Mouse (Mus musculus): ENCODE results near the gene Clcn1.

Gene Clcn1

DNA sequence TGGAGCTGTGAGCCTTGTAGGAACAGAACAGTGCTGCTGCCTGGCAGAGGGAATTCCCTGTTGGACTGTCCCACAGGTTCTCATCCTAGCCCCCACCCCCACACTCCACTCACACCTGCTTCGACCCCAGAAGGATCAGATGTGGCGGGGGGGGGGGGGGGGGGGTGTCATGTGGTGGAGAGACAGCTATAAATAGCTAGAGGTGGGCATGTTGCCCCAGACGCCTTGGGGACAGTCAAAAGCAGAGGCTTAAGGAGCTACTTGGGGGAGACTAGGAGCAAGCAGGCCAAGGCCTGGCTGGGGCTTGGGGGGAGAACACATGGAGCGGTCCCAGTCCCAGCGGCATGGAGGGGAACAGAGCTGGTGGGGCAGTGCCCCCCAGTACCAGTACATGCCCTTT is at the start of gene Clcn1:
Gene Clcn1 (plus strand): TSS at position 238 of the 400 bp plus-strand sequence.
- DNase-seq: no peak

DNA sequence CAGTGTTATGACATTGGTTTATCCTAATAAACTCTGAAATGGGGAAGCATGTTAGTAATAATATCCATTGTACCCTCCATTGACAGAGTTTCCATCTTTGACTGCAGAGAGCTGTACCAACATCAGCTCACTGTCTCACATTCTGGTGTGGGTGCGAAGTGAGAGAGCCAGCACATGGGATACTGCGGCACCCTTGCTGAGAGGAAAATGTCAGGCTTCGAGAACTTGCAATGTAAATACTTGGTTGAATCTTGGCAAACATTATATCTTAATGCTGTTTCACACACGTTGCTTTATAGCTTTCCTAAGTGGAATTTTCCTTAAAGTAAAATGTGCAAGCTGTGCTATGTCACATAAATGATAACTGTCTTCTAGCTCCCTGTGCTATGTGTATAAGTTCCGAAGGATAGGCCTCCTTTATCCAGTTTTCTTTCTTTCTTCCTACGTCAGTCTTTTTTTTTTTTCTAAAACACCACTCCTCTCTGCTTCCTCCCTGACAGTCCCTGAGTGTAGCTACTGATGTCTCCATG is 49.1 kb upstream of the Clcn1 start:
- no peak for DNase-seq

DNA sequence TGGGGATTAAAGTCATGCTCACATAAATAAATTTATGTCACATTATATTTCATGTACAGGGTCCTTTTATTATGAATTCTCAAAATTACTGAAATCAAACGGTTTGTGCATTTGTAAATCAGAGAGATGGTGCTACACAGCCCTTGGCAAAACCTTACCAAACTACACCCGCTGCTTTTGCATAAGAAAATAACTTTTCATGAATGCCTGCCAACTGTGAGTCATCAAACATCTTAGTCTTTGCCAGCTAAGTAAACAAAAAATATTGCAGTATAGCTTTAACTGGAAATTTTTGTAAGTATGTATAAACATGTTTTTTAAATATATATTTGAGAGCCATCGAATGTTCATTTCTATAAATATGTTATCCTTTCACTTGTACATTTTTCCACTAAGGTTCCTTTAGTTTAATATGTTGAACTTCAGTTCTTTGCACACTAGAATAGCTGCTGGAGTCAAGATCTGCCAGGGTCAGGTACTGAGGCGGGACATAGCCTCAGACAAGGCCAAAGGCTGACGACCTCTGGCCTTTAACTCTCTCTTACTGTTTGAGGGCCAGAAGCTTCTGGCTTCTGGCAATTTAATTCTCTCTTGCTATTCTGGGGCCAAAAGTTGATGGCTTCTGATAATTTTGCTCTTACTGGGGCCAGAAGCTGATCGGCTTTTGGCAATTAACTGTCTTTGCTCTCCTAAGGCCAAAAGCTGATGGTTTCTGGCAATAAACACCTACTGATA is 45.0 kb upstream of the Clcn1 start:
- DNase-seq: no peak

DNA sequence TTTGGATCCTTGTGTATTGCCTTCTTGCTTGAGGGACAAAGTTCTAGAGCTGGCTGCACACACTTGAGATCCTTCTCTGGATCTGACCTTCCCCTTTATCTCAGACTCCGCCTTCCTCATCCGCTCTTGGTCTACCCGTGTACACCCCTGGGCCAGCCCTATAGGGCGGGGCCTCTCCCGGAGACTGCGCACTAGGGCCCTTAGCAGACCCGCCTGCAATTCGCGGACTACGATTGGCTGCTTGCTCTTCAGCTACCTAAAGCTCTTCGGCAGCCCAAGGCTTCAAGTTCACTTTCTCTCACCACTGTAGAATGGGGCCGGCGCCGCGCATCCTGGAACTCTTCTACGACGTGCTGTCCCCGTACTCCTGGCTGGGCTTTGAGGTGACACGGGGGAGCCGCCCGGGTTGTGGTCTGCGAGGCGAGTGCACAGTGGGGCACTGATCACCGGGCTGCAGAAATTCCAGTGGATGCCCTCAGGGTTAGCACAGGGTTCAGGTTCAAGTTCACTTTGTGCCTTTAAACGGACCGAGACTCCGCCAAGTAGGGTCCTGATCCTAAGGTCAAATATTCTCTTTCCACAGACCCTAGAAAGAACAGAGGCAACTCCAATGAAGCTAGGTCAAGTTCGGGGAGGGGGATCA is 40.7 kb upstream of the Clcn1 start, which contains the start of gene Gstk1:
Gene Gstk1 (plus strand): TSS at position 225 of the 643 bp plus-strand sequence.
- peak; percentile 88 for DNase-seq

DNA sequence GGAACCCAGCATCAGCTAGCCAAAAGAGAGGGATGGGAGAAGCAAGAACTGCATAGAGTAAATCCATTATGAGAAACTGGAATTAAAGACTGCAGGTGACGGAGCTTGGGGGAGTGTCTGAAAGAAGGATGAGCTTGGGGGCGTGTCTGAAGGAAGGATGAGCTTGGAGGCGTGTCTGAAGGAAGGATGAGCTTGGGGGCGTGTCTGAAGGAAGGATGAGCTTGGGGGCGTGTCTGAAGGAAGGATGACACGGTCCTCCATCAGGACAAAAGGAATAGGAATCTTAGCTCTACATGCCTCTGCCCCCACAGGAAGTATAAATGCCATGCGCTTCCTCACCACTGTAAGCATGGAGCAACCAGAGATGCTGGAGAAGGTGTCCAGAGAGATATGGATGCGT is 39.3 kb upstream of the Clcn1 start:
- peak; percentile 52 for DNase-seq

DNA sequence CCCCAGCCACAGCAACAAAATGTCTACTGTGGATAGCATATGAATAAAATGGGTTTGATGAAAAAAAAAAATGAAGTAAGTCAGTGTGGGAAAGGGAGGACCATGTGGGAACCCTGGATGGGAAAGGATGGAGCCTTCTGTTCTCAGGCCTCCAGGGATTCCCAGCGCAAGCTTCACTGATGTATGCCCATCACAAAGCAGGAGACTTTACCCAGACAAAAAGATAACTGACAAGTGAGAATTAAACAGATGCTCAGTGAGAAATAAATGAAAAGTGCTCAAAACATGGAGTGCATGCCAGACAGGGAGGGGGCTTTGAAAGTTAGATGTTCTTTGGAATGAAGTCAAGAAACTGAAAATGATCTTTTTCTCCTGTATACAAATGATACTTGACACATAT is 38.5 kb upstream of the Clcn1 start:
- no peak for DNase-seq

DNA sequence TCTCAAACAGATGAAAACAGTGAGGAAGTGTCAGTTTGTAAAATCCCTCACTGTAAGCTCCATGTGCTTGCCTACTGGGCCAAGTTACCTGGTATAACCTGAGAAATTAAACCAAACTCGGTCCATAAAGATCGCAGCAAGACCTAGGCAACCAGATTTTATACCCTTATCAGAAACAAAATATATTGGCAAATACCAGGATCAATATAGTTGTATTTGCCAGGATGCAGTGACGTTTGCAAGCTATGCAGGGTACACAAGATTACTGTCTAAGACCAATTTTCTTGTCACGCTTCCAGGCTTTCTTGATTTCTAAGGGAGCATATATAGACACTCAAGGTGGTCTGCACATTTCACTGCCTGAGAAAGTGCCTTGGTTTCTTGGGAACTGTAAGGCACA is 34.7 kb upstream of the Clcn1 start:
- DNase-seq: no peak

DNA sequence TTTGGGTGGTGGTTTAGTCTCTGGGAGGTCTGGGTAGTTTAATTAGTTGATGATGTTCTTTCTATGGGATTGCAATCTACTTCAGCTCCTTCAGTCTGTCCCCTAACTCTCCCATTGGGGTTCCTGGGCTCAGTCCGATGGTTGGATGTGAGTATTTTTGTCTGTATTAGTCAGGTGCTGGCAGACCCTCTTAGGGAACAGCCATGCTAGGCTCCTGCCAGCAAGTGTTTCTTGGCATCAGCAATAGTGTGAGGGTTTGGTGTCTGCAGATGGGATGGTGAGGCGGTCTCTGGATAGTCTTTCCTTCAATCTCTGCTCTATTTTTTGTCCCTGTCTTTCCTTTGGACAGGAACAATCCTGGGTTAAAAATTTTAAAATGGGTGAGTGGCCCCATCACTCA is 33.4 kb upstream of the Clcn1 start:
- DNase-seq: no peak

DNA sequence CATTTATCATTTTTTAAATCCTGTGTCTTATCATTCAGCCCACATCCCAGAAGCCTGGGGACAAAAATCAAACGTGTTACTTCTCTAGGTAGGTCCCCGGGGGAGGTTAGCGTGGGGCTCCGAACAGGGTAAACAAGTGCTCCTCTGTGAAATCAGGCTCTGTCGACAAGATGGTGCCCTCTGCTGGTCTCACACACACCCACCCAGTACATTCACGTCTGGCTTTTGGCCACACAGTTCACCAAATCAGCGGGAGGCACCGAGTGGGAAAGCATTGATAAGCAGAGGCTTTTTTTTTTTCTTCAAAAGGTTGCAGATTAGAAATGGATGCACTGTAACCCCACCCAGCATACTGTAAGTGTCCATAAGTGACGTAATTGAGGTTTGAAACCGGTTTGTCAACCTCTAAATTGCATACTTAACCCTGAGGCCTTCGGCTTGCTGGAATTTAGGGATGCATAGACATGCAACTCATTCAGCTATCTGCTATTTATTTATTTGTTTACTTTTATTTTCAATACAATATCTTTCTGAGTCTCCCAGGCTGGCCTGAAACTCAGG is 29.1 kb upstream of the Clcn1 start:
- DNase-seq: peak; percentile 84

DNA sequence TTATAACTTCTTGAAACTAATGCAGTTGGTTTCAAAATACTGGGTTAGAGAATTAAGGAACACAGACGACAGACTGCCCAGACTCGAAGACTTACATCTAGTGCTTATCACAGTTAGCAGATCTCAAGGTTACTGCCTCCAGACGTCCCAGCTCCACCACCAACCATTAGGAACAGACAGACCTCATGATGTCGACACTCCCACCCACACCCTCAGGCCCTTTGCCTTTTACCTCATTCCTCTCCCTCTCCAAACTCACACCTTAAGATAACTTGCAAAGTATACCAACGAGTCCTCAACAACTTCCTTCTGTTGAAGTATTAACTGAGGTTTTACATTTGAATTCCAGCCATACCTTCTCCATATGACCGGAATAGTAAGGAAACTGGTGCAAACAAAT is 26.1 kb upstream of the Clcn1 start:
- no peak for DNase-seq

DNA sequence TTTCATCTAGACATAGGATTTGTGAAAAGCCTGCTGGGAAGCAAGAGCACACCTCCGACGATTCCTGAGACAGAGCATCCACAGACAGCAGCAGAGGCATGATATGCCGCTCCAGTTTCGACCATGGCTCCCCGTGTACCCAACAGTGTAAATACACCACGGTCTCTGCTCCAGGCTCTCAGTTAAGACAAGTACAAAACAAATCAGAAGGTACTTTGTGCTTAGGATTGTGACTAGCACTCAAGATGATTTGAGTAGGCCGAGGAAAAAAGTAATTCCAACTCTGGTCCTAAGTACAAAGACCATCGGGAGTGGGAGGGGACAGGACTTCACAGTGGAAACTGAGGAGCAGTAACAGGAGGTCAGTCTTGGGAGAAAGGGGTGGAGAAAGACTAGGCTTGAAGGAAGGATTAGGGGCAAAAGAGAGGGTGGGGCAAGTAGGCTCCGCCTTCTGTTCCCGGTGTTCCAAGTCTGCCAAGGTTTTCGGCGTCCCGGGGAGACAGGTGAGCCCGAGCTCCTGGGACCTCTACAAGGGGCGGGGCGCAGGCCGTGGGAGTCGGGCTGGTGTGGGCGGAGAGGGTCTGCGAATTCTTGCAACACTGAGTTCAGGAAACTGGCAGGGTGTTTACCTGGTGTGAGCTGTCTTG is 24.8 kb upstream of the Clcn1 start, which contains the start of gene Tmem139:
Gene Tmem139 (plus strand): TSS at position 447 of the 647 bp plus-strand sequence.
- DNase-seq: no peak

DNA sequence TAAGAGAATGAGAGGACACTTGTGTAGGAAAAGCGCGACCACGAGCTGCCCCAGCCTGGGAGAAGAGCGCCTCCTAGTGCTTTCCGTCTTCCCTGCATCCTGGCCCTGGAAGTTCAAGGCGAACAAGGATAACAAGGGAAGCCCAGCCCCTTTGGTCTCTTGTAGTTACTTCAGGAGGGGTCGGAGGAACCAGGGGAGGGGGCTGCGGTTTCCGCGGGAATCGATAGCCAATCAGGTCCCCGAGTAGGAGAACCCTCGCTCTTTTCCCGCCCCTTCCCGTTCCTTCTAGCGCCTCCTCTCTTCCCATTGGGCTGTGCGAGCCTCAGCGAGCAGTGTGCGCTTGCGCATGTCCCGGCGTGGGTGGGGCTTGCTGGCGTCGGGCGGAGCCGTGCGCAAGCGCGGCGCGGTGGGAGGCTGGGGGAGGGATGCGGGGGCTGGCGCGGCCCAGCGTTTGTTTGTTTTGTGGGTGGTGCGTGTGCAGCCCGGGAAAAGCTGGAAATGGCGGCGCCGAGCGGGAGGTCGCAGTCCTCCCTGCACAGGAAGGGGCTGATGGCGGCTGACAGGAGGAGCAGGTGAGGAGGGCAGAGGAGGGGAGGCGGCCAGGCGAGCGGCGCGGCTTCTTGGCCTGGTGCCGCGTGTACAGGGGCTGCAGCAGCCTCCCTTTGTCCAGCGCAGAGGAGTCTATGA is 21.7 kb upstream of the Clcn1 start, which contains the start of gene Casp2:
Gene Casp2 (plus strand): TSS at position 360 of the 687 bp plus-strand sequence.
- DNase-seq: peak; percentile 99

DNA sequence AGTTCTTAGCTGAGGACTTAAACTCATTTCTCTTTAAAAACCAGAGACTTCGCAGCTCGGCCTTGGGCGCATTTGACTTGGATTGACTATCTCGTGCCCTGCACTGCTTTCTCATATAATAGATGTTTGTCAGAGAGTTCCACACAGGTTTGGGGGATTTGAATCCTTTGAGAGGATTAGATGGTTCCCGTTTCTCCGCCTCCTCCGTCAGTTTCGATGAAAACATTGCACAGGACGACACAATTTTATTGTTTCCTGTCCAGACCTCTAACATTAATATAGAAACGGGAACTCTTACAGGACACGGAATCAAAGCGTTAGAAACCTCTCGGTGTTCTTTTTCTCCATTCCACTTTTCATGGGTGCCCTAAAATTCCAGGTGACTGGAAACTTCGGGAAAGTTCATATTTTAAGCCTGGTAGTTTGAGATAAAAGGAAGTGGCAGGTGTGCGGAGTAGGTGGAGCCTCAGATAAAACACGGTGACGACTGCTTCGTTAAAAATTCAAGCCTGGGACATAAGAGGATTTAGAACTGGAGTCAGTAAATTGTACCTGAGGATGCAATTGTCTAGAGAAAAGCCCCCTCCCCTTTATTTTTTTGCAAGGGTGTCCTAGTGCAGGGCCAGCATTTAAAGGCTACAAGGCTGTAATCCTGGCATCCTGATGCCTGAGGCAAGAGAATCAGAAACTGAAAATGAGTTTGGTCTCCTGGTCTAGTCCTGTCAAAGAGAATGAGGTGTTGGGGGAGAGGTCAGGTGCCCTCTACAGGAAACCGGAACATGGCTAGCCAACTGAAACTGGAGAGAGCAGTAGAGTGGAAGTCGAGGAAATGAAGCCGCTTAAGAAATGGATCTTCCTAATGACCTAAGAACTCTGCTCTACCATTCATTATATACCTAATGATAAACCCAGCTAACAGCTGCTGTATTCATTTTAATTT is 20.8 kb upstream of the Clcn1 start:
- DNase-seq: peak; percentile 34

DNA sequence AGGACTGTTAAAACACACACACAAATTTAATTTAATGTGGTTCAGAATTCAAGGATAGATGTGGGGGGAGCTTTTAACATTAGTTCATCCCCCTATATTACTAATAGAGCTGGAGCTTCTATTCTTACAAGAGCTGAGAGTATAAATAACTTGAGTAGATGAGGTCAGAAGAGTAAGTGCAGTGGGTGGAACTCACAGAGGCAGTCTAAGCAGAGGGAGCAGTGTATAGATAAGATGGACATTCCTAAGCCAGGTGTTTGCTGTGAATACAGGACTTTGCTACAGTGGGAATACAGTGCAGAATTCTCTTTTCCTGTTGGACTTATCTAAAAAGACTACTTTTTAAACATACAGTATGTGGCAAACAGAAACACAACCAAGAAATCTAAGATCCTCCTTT is 15.7 kb upstream of the Clcn1 start:
- DNase-seq: no peak

DNA sequence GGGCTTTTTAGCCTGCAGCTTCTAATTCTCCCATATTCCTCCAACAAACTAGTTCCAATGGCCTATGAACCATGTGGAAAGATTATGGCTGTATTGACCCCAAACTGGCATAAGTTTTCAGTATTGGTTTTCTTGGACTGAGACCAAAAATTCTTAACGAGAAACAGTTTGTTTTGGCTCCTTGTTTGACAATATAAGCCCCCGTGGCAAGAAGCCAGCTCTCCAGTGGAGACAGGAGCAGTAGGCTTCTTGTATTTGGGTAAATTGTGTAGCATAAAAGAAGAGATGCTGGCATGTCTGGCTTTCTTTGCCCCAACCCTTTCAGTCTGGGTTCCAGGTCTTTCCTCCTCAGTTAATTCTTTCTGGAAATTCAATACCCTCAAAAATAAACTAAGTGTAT is 10.3 kb upstream of the Clcn1 start:
- no peak for DNase-seq

DNA sequence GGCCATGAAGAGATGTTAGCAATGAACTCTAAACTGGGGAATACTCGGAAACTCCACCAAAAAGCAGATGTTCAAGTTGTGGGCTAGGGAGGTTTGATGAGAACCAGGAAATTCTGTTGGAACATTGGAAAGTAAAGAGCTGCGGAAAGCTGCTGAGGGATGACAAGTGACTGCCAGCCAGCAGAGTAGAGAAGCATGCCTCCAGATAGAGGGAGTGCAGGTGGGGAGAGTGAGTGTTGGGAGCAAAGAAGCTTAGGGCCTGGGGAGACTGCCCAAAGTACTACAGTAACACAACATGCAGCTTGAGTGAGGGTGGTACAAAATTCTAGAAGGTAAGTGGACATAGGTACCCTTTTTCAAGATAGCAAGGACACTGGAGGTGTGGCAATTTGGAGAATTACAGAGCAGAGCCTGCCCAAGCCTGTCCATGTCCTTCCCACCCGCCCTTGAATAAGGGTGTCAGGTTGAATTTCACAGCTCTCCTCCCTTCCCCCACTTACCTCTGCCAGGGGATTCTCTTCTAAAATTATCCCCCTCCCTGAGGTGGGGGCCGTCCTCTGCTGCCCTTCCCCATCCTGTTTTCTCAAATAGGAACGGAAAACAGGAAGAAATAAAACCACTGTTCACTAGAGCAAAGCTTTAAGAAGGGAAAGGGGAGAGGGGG is 3.5 kb upstream of the Clcn1 start:
- DNase-seq: no peak

DNA sequence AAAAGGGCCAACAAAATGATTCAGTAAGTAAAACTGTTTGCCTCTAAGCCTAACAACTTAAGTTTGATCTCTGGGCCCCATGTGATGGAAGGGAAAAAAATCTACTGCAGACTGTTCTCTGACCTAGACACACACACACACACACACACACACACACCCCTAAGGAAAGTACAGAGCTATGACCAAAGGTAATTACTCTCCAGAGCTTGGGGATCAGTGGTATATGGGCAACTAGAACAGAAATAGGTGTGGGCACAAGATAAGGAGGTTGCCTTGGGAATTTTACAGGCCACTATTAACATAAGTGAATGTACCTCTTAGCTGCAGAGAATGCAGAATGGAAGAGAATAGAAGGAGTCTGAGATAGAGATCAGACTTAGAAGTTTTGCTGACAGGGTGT is 1.1 kb downstream of the Clcn1 start:
- no peak for DNase-seq

DNA sequence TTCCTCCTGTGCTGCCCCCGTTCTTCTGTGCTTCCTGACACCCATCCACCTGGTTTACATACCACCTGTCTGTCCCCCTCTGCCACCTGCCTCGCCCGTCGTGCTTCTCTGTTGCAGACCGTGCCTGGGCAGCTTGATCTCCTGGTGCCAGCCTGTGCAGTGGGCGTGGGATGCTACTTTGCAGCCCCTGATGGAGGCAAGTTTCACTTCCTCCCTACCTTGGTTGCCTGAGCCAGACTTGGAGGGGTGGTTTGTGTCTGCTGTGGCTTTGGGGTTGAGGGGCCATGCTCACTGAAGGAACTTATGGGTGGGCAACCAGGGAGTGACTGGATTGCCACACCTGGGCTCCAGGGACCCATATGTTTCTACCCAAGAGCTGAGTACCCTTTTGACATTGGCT is 6.8 kb downstream of the Clcn1 start:
- DNase-seq: no peak

DNA sequence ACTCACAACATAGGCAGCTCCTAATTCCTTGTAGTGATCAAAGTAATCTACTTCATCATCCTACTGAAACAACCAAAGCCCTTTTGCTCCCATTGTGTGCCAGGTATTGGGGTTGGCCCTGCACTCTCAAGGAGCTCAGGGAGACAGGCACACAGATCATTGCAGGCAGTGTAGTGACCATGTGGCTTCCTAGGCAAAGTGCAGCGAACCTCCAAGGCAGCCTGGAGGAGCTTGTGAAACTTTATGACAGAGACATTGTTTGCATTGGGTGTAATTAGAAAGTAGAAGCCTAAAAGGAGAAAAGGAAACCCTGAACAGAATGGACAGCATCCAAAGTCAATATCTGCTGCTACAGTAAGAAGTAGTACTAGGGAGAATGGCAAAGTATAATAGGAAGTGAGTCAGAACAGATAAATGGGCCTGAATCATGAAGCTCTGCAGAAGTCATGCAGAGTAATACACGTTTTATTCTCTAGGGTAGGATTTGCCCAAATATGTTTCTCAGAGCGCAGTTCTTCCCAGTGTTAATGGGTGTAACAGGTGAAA is 9.1 kb downstream of the Clcn1 start:
- no peak for DNase-seq

DNA sequence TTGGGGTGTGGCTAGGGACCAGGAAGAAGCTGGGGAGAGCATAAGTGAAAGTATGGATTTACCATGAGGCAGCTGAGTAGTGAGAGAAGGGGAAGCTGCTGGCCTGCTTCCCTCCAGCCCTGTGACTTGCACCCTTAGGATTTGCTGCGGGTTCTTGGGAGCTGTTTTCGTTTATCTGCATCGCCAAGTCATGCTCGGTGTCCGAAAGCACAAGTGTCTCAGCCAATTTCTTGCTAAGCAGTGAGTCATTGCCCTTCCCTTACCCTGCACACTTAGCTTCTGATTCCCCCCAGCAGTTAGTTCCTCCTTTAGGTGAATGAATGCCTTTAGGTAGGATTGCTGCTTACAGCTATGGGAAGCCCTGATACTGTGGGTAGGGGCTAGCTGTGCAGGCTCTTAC is 12.9 kb downstream of the Clcn1 start:
- DNase-seq: no peak
